Mouse (Mus musculus): ENCODE measurements at regions not wholly inside any gene's neighbourhood (a gene's known extent, or its start where the extent isn't known, plus 50 kb on each side); places are given as distances from the start of the nearest gene placed in this dataset.

- no peak overlapping the region for H3K9ac ChIP-seq (ENCODE audit: low read length)
- ATAC-seq (ENCODE audit: low FRiP score, low TSS enrichment) = no peak; the same call in 1 of the 2 replicates
- no peak for TF ChIP-seq EP300 (optimal IDR thresholded peaks at IDR 0.05)
- TF ChIP-seq CTCF (IDR thresholded peaks at IDR 0.05; ENCODE audit: low read depth) = no peak
- H3K4me2 ChIP-seq (replicated peaks; ENCODE audit: low read depth) = no peak overlapping the region
- H3K9me3 ChIP-seq (ENCODE audit: control insufficient read depth, low read length) = no peaks in the 10 kb centered on the region
- no peaks in the 10 kb centered on the region for H3K4me1 ChIP-seq (replicated peaks; ENCODE audit: control insufficient read depth, insufficient read depth)
- H3K36me3 ChIP-seq (ENCODE audit: control insufficient read depth, insufficient read depth, low read length) = no peaks in the 10 kb centered on the region
- H3K27me3 ChIP-seq (ENCODE audit: control insufficient read depth, insufficient read depth, low read length) = no peaks in the 10 kb centered on the region
- H3K27ac ChIP-seq (replicated peaks) = no peak overlapping the region
- no peak for DNase-seq (ENCODE audit: low spot score)
- no peak overlapping the region for H3K4me3 ChIP-seq (ENCODE audit: low read depth, low read length)
- 29% methylated on average over 1 of the region's 1 CpGs for whole genome bisulfite sequencing
Measured at GRCm38 (mm10) chr13:78783591-78784240, 584.2 kb upstream of the Nr2f1 start.

Measured in stomach, postnatal 0 days (tissue).